Mouse (Mus musculus): ENCODE measurements around the gene Abcc5. TPM values are rescaled to one million over a fixed set of nuclear protein-coding genes. Genes with fewer than 3 reads are reported as not detected.

The Abcc5 gene
- polyA plus RNA-seq, 1 experiment from 2014 or later: 105 TPM

GRCm38 (mm10) chr16:20416262-20416661, 9.9 kb downstream of the Abcc5 start:
- no peaks in the 10 kb centered on the region for H3K27me3 ChIP-seq
- ATAC-seq: no peak
- H3K9me3 ChIP-seq (replicated peaks): no peaks in the 10 kb centered on the region
- H3K4me2 ChIP-seq: no peak overlapping the region
- 96% methylated on average over 2 of the region's 2 CpGs for WGBS
- H3K4me3 ChIP-seq: no peak overlapping the region
- no peaks in the 10 kb centered on the region for H3K4me1 ChIP-seq
- H3K36me3 ChIP-seq (ENCODE audit: poor library complexity, severe bottlenecking): peaks cover 30% of the 10 kb centered on the region
- no peak overlapping the region for H3K27ac ChIP-seq
- H3K9ac ChIP-seq: no peak overlapping the region

- no peaks in the 10 kb centered on the region for H3K4me1 ChIP-seq
- H3K9me3 ChIP-seq (replicated peaks): no peaks in the 10 kb centered on the region
- 93% methylated on average over 6 of the region's 6 CpGs for WGBS
- no peak overlapping the region for H3K4me2 ChIP-seq
- ATAC-seq: no peak
- no peak overlapping the region for H3K9ac ChIP-seq
- no peaks in the 10 kb centered on the region for H3K27me3 ChIP-seq
- no peak overlapping the region for H3K4me3 ChIP-seq
- no peak overlapping the region for H3K27ac ChIP-seq
- peaks cover 25% of the 10 kb centered on the region; the same call in 1 of the 2 replicates for H3K36me3 ChIP-seq (ENCODE audit: poor library complexity, severe bottlenecking)
Measured at GRCm38 (mm10) chr16:20415804-20416203, 10.4 kb downstream of the Abcc5 start.

- Histone ChIP-seq H3K36me3 (ENCODE audit: poor library complexity, severe bottlenecking) (peaks cover 22% of the 10 kb centered on the region; the same call in 1 of the 2 replicates), H3K4me1 (no peaks in the 10 kb centered on the region), H3K4me3 (no peak overlapping the region), H3K9ac (no peak overlapping the region), H3K4me2 (no peak overlapping the region), H3K27ac (no peak overlapping the region), H3K27me3 (no peaks in the 10 kb centered on the region), H3K9me3 (replicated peaks) (no peaks in the 10 kb centered on the region)
- WGBS: 91% methylated on average over 2 of the region's 2 CpGs
- ATAC-seq: no peak
Measured at GRCm38 (mm10) chr16:20415211-20415610, 11.0 kb downstream of the Abcc5 start.

GRCm38 (mm10) chr16:20413870-20414331, 12.3 kb downstream of the Abcc5 start:
- H3K4me3 ChIP-seq: no peak overlapping the region
- no peaks in the 10 kb centered on the region for H3K4me1 ChIP-seq
- H3K27me3 ChIP-seq: no peaks in the 10 kb centered on the region
- no peak overlapping the region for H3K27ac ChIP-seq
- WGBS: 90% methylated on average over 2 of the region's 2 CpGs
- no peaks in the 10 kb centered on the region for H3K9me3 ChIP-seq (replicated peaks)
- ATAC-seq: no peak
- H3K36me3 ChIP-seq (ENCODE audit: poor library complexity, severe bottlenecking): peaks cover 15% of the 10 kb centered on the region; the same call in 1 of the 2 replicates
- H3K4me2 ChIP-seq: no peak overlapping the region
- no peak overlapping the region for H3K9ac ChIP-seq

GRCm38 (mm10) chr16:20411958-20412570, 14.1 kb downstream of the Abcc5 start:
- no peak overlapping the region for H3K4me3 ChIP-seq
- H3K9me3 ChIP-seq (replicated peaks): no peaks in the 10 kb centered on the region
- WGBS: 80% methylated on average over 8 of the region's 8 CpGs
- no peaks in the 10 kb centered on the region for H3K27me3 ChIP-seq
- peaks cover 10% of the 10 kb centered on the region; the same call in 1 of the 2 replicates for H3K36me3 ChIP-seq (ENCODE audit: poor library complexity, severe bottlenecking)
- no peak overlapping the region for H3K4me2 ChIP-seq
- no peak for ATAC-seq
- no peak overlapping the region for H3K9ac ChIP-seq
- H3K4me1 ChIP-seq: no peaks in the 10 kb centered on the region
- no peak overlapping the region for H3K27ac ChIP-seq

- H3K9me3 ChIP-seq (replicated peaks): no peaks in the 10 kb centered on the region
- 83% methylated on average over 4 of the region's 4 CpGs for WGBS
- no peak overlapping the region for H3K4me2 ChIP-seq
- H3K27ac ChIP-seq: no peak overlapping the region
- no peak for ATAC-seq
- no peaks in the 10 kb centered on the region for H3K27me3 ChIP-seq
- peaks cover 46% of the 10 kb centered on the region for H3K36me3 ChIP-seq (ENCODE audit: poor library complexity, severe bottlenecking)
- no peaks in the 10 kb centered on the region for H3K4me1 ChIP-seq
- H3K9ac ChIP-seq: no peak overlapping the region
- no peak overlapping the region for H3K4me3 ChIP-seq
Measured at GRCm38 (mm10) chr16:20405335-20405734, 20.9 kb downstream of the Abcc5 start.

- ATAC-seq: no peak
- H3K9ac ChIP-seq: no peak overlapping the region
- no peak overlapping the region for H3K4me3 ChIP-seq
- H3K27ac ChIP-seq: no peak overlapping the region
- WGBS: 95% methylated on average over 2 of the region's 2 CpGs
- H3K9me3 ChIP-seq (replicated peaks): no peaks in the 10 kb centered on the region
- peaks cover 64% of the 10 kb centered on the region for H3K36me3 ChIP-seq (ENCODE audit: poor library complexity, severe bottlenecking)
- no peak overlapping the region for H3K4me2 ChIP-seq
- no peaks in the 10 kb centered on the region for H3K27me3 ChIP-seq
- no peaks in the 10 kb centered on the region for H3K4me1 ChIP-seq
Measured at GRCm38 (mm10) chr16:20403327-20403726, 22.9 kb downstream of the Abcc5 start.

GRCm38 (mm10) chr16:20401592-20401991, 24.6 kb downstream of the Abcc5 start:
- Histone ChIP-seq H3K4me3 (no peak overlapping the region), H3K4me1 (no peaks in the 10 kb centered on the region), H3K27me3 (no peaks in the 10 kb centered on the region), H3K36me3 (ENCODE audit: poor library complexity, severe bottlenecking) (peaks cover 79% of the 10 kb centered on the region), H3K9ac (no peak overlapping the region), H3K27ac (no peak overlapping the region), H3K4me2 (no peak overlapping the region), H3K9me3 (replicated peaks) (no peaks in the 10 kb centered on the region)
- 87% methylated on average over 3 of the region's 3 CpGs for WGBS
- ATAC-seq: no peak

- H3K9me3 ChIP-seq (replicated peaks): no peaks in the 10 kb centered on the region
- no peaks in the 10 kb centered on the region for H3K27me3 ChIP-seq
- no peaks in the 10 kb centered on the region for H3K4me1 ChIP-seq
- H3K4me3 ChIP-seq: no peak overlapping the region
- ATAC-seq: no peak
- no peak overlapping the region for H3K4me2 ChIP-seq
- H3K9ac ChIP-seq: no peak overlapping the region
- H3K27ac ChIP-seq: no peak overlapping the region
- 94% methylated on average over 12 of the region's 12 CpGs for WGBS
- peaks cover 85% of the 10 kb centered on the region for H3K36me3 ChIP-seq (ENCODE audit: poor library complexity, severe bottlenecking)
Measured at GRCm38 (mm10) chr16:20400707-20401591, 25.2 kb downstream of the Abcc5 start.

- no peak overlapping the region for H3K4me2 ChIP-seq
- H3K9ac ChIP-seq: no peak overlapping the region
- H3K4me1 ChIP-seq: no peaks in the 10 kb centered on the region
- no peak overlapping the region for H3K27ac ChIP-seq
- H3K36me3 ChIP-seq (ENCODE audit: poor library complexity, severe bottlenecking): peaks cover 80% of the 10 kb centered on the region
- no peak overlapping the region for H3K4me3 ChIP-seq
- H3K9me3 ChIP-seq (replicated peaks): no peaks in the 10 kb centered on the region
- ATAC-seq: no peak
- WGBS: 96% methylated on average over 10 of the region's 10 CpGs
- H3K27me3 ChIP-seq: no peaks in the 10 kb centered on the region
Measured at GRCm38 (mm10) chr16:20396851-20397250, 29.3 kb downstream of the Abcc5 start.

GRCm38 (mm10) chr16:20395216-20395907, 30.8 kb downstream of the Abcc5 start:
- H3K27ac ChIP-seq: no peak overlapping the region
- H3K9ac ChIP-seq: no peak overlapping the region
- H3K9me3 ChIP-seq (replicated peaks): no peaks in the 10 kb centered on the region
- peaks cover 86% of the 10 kb centered on the region for H3K36me3 ChIP-seq (ENCODE audit: poor library complexity, severe bottlenecking)
- no peak overlapping the region for H3K4me3 ChIP-seq
- no peaks in the 10 kb centered on the region for H3K27me3 ChIP-seq
- no peaks in the 10 kb centered on the region for H3K4me1 ChIP-seq
- no peak for ATAC-seq
- WGBS: 83% methylated on average over 11 of the region's 11 CpGs
- H3K4me2 ChIP-seq: no peak overlapping the region

GRCm38 (mm10) chr16:20391753-20392152, 34.4 kb downstream of the Abcc5 start:
- peaks cover 86% of the 10 kb centered on the region for H3K36me3 ChIP-seq (ENCODE audit: poor library complexity, severe bottlenecking)

More at GRCm38 (mm10) chr16:20391753-20392152, 34.4 kb downstream of the Abcc5 start:
- no peak overlapping the region for H3K4me2 ChIP-seq
- H3K4me1 ChIP-seq: no peaks in the 10 kb centered on the region
- no peak for ATAC-seq
- H3K9ac ChIP-seq: no peak overlapping the region
- no peaks in the 10 kb centered on the region for H3K27me3 ChIP-seq
- H3K9me3 ChIP-seq (replicated peaks): no peaks in the 10 kb centered on the region
- no peak overlapping the region for H3K27ac ChIP-seq
- H3K4me3 ChIP-seq: no peak overlapping the region
- 88% methylated on average over 3 of the region's 3 CpGs for WGBS
